Mouse (Mus musculus) retina, embryonic 14.5 days (tissue): ENCODE results near the gene Srcin1.

Source experiments
- DNase-seq: peaks from one replicate; pipeline ENCODE4 v3.0.0-alpha.2; 2015; ENCODE audit warnings: low spot score

The Srcin1 gene

DNA sequence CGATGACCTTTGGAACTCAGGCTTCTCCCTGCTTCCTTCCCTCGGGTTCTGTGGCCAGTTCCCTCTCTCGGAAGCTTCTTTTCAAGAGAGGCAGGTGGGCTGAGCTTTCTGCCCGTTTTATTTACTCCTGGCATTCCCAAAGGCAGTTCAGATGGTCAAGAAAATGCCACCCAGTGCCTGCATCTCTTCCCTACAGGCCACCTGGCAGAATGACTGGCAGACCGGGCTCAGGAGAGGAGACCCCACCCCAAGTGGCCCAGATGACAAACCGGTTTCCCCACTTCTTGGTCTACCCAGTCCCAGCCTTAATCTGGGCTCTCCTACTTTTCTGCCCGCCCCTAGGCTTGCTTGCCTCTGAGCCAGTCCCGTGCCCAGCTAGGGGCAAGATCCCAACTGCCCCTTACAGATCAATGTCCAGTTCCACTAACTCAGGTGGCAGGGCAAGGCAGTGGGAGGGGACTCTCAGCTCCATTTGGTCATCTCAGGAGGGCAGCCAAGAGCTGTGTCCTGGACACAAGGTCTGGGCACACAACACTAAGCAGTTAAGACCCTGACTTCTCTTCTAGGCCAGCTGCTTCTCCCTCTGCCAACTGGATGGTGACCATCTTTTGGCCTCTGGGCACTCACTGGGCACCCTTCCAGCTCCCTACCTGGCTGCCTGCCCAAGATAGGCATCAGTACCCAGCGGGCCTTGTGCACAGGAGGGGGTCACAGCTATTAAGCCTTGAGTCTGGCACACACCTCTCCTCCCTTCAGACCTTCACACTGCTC, at the start of gene Srcin1:
Srcin1 (minus strand) TSS at position 51 of the 771 bp plus-strand sequence.
- no peak for DNase-seq

DNA sequence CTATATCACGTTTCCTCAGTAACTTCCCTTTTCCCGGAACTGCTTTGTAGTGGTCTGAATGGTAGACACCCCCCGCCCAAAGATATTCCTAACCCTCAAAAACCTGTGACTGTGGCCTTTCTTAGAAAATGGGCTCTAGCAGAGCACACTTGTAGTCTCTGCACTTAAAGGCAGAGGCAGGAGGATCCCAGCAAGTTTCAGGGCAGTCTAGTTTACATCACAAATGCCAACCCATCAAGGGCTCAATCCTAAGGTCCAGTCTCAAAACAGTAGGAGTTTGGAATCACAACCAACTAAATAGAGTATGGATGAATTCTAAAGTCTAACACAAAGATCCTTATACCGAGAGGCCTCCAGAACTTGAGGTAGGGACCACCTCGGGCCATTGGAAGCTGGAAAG, 49.6 kb upstream of the Srcin1 start:
- DNase-seq = no peak

DNA sequence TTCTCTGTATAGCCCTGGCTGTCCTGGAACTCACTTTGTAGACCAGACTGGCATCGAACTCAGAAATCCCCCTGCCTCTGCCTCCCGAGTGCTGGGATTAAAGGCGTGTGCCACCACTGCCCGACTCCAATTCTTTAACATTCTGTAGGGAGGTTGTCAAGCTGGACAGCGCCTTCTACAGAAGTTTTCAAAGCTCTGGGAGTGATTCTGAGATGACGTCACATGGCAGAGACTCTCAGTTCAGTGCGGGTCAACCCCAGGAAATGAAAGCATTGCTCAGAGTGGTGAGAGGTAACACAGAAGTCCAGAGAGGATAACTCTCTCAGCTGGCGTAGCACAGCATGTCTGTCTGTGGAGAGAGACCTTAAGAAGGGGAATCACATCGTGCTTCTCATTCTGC, 47.2 kb upstream of the Srcin1 start:
- DNase-seq = no peak

DNA sequence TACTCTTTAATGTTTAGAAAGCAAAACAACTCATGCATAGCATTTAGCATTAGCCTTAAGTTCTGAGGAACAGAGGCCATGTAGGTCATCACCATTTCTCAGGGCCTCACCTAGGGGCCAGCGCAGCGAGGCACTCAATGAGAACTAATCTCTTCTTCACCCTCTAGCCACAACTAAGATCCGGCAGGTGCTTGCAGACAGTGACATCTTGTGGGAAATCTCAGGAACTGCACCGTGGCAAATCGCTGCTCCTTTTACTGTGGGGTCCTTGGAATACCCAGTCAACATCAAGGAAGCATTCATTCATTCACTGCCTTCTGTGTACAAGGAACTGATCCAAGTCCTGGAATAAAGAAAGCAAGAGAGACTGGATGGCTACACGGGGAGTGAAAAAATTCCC, 46.5 kb upstream of the Srcin1 start:
- peak; percentile 92 for DNase-seq

DNA sequence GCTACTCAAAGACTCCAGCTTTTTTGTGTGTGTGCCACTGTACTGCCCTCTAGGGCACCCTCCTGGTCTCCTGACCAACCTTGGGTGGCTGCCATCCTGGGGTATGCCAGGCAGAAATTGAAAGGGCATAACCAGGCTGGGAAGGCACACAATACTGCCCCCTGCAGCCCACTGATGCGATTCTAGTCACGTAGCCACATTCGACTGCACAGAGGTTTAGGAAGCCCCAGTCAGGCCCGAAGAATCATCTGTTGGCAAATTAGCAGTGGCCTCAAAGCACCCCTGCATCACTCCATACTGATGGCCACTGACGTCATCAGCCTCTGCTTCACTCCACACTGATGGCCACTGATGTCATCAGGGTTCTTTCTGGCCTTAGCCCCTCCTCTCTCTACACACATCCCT, 43.4 kb upstream of the Srcin1 start:
- peak; percentile 65 for DNase-seq

DNA sequence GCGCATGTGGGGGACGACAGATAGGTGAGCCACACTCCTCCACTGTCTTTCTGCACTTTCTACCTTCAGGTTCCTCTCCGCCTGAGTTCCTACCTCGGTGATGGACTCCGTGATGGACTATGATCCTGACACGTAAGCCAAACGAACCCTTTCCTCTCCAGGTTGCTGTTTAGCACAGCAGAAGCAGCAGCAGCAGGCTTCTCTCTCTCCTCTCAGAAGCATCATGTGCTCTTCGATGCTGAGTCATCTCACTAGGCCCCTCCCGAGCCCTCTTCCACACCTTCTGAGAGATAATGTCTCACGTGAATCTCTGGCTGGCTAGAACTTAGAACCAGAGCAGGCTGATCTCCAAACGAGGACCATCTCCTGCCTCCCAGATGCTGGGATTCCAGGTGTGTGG, 42.4 kb upstream of the Srcin1 start:
- DNase-seq = no peak

DNA sequence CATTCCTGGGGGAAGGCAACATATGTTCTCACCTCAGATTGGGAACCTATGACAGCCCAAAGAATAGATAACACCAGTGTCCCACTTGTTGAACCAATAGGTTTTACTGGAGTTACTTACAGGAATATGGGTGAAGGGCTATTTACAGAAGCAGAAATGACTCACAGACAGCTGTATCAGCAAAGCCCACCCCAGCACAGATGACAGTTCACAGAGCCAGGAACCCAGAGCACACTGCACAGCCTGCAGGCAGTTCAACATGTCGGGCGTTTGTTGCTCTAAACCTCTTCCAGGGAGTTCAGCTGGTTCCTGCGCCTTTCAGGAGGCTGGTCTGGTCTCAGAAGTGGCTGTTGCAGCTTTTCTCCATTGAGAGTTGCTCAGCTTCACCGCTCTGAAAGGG, 39.3 kb upstream of the Srcin1 start:
- DNase-seq = no peak

DNA sequence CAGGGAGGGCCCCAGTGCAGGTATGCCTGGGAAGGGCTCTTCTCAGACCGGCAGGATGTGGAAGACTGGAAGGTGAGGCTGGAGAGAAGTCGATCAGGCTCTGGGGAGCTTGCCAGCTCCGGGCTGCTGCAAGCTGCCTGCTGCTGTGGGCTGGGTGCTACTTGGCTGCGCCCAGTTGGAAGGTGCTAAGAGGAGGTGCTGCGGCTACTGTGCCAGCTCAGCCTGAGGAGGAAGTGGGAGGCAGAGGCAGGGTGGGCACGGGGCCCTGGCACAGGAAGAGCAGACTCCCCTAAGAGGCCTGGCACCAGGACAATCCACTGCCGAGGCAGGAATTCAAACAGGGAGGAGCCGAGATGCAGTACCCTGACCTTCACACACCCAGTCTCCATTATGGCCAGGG, 35.1 kb upstream of the Srcin1 start:
- no peak for DNase-seq

DNA sequence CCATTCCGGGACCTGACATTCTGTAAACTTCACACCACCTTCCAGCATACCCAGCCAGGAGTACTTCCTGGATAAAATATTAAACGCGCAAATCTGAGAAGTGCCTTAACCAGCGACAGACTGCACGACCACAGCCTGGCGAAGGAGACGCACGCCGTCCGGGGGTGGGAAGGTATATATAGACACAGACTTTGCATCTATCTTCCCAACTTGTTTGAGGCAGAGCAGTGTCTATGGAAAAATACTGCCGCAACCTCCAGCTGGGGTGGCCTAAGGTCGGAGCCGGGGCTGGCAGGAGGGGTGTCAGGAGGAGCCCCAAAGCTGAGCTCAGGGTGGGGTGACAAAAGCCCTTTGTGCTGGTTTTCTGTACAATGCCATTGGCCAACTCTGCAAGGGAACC, 33.8 kb upstream of the Srcin1 start:
- no peak for DNase-seq

DNA sequence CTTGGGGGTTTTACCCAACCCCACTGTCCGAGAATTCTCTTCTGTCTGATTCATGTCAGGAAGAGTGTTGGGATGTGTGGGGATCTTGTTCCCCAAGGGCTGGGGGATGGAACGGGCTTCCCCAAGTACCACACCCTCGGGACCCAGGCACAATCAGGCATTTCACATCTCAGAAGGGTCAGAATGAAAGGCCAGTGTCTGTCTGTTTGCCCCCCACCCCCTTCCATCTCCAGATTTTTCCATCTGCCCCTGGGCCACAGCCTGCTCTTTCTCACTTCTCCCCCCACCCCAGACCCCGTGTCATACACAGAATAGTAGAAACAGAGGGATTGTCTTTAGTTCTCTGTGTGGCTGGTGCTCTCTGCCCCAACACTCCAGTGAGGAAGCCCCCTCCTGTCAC, 32.9 kb upstream of the Srcin1 start:
- DNase-seq = no peak

DNA sequence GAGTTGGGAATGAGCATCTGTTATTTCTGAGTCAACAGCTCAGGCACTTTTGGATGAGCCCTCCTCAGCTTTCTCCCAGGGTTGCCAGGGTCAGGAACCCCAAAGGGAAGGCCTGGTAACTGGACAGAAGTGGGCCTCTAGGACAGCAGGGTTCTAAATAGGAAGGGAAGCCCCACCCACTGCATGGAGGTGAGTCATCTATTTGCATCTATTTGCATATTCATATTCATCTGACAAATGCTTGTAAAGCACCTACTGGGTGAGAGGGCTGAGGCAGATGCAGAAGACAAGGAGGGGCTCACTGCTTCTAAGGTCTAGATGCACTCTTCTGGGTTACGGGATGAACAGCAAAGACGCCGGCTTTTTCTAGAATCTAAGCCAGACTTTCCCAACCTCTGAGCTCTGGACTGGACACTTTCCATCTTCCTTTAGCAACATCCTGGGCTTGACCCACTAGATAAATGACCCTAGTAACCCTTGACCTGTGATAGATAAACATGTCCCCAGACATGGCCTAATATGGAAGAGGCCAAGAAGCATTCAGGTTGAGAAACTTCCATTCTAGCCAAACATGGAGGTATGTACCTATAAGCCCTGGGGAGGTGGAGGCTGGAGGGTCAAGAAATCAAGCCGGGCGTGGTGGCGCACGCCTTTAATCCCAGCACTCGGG, 31.2 kb upstream of the Srcin1 start:
- no peak for DNase-seq

DNA sequence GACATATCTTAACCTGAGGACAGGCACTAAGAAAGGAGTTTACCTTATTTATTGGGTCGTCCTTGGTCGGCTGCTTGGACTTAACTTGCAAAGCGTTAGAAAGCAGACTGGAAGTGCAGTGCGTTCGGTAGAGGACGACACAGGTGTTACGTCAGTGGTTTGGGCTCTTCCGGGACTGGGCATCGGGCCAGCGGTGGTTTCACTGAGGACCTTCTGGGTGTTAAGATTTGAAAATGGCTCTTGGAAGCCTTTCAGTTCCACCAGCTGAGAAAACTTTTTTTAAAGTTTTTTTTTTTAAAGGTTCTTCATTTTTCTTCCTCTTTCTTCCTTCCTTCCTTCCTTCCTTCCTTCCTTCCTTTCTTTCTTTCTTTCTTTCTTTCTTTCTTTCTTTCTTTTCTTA, 27.9 kb upstream of the Srcin1 start:
- DNase-seq = no peak

DNA sequence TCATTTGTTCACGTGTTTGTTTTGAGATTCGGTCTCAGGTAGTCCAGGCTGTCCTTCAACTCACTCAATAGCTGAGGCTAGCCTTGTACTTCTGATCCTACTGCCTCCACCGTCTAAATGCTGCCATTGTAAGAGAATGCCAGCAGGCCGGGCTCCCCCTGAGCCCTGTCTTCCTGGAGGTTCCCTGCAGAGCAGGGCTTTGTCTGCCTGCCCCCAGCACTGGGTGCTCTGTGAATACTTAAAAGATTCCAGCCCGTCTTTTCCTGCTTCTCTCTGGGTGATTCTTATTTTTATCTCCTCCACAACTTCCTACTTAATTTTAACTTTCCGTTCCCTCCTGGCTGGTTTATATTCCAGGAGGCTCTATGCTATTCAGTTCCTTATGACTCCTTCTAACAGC, 26.2 kb upstream of the Srcin1 start:
- no peak for DNase-seq

DNA sequence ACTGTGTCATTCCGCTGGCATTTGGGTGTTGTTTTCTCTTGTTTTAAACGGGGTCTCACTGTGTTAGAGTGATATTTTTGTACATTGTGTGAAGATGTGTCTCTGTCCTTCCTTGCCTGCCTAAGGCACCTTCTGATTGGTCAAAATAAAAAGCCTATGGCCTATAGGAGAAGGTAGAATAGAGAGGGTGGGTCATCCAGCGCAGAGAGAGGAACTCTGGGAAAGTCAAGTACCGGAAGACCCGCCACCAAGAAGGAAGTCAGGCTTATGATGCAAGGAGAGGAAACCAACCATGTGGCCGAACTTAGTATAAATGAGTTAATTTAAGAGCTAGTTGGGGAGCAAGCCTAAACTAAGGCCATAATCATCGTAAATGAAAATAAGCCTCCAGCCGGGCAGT, 23.1 kb upstream of the Srcin1 start:
- DNase-seq = no peak

DNA sequence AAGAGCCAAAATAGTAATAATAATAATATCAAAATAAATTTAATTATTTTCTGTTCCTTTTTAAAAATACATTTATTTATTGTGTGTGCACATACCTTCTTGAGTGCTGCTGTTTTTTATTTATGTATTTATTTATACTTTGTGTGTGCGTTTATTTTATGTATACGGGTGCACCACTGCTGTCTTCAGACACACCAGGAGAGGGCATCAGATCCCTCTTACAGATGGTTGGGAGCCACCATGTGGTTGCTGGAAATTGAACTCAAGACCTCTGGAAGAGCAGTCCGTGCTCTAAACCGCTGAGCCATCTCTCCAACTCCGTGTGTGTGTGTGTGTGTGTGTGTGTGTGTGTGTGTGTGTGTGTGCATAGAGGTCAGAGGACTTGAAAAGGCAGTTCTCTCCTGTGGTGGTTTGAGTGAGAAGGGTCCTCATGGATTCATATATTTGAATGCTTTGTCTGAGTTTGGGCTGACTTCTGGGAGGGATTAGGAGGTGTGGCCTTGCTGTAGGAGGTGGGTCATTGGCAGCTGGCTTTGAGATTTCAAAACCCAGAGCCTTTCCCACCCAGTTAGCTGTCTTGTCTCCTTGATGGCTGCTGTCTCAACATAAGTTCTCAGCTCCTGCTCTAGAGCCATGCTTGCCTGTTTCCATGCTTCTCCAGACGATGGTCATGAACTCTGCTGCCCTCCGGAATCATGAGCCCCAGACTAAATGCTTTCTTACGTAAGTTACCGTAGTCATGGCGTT, 22.1 kb upstream of the Srcin1 start:
- DNase-seq = no peak

DNA sequence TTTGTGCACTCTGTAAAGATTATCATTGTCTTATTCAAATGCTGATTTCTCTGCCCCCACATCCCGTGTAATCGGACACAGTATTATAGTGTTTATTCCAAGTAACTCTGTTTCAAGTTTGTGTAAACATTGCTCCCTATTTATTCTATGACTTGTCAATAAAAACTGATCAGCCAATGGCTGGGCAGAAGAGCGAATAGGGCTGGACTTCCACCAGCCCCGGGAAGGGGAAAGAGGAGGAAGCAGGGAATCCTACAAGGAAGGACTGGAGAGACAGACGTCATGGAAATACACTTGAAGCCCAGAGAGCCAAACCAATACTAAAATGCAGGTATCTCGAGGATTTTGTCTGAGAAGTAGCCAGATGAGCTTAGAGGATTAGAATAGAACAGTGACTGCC, 18.1 kb upstream of the Srcin1 start:
- no peak for DNase-seq

DNA sequence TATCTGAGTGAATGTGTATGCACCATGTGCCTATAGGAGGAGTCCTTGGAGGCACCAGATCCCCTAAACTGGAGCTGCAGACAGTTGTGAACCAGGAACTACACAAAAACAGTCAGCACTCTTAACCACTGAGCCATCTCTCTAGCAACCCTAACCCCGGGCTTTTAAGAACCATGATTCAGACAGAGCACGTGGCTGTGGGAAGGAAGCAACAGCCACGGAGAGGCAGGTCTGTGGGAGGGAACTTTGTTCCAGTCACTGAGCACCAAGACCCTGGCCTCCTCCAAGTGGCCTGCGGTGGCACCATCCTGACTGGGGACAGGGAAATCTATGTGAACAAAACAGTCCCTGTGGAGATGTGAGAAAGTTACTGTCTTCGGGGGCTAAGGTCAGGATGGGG, 15.9 kb upstream of the Srcin1 start:
- DNase-seq = peak; percentile 8

DNA sequence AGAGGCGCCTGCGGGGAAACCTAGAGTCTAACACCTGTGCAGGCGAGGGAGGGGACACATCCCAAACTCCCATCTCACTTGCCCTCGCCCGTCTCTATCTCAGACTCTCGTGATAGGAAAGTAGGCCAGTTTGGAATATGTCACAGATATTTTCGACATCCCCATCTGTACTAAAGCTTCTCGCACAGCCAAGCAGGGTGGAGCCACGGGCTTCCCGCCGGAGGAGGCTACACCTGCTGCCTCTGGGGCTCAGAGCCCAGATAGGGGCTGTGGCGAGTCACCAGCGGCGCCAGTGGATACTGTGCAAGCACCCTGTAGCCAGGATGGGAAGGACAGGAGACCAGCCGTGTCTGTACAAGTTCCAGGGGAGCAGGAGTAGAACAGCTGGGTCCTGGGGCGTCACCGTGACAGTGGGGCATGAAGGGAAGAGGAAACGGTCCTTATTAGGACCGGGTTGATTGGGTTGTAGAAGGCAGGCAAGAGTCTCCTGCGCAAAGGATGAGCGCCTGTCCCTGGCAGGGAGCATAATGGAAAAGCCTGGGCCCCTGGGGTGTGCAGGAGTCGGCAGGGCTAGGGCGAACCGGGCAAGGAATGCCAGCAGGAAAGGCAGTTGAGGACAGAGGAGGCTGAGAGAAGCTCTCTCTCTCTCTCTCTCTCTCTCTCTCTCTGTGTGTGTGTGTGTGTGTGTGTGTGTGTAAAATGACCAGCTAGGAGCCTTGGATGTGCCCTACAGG, 14.4 kb upstream of the Srcin1 start:
- no peak for DNase-seq

DNA sequence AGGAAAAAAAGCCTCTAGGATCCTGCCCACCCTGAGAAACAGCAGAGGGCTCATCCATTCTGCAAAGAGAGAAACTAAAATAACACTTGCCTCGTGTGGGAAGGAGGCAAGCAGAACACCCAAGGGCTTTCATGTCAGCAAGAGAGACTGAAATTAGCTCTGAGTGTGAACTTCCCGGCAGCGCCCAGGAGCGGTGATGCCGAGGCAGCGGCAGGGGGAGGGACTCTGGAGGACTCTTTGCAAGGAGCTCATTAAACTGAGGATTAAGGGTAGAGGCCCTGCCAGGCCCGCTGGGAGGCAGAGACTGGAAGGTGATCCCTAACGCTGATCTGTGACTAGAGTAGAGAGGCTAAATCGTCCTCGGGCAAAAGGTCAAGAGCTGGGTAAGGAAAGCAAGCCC, 13.2 kb upstream of the Srcin1 start:
- peak; percentile 48 for DNase-seq

DNA sequence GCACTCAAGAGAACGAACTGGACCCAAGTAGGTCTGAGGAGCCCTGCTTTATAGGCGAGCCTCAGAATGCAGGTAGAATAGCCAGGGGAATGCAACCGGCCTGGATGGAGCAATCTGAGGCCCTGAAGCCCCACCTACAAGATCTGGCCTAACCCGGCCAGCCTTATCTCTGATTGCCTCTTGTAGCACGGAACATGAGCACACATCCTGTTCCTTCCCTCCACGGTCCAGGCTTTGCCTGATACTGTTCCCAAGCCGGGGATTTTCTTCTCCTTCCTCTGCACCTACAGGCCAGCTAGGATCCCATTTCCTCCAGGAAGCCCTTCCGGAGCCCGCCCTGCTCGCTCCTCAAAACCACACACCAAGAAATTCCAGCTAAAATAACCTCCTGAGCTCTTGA, 9.9 kb upstream of the Srcin1 start:
- no peak for DNase-seq

DNA sequence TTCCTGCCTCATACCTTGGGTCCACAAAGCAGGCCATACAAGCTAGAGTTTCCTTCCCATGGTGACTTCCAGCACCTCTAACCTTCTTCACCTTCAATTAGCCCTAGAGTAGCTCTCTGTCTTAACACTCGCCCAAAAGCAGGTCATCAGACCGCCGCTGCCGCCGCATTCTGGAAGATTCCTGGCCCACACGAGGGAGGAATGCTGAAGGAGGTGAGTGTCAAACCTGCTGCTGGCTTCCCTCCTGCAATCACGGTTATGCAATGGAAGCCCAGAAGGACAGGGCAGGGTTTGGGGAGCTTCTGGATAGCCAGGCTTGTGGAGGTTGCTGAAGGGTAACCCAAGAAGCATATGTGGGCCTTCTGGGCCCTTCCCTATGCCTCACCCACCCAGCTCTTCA, 8.5 kb upstream of the Srcin1 start:
- no peak for DNase-seq

DNA sequence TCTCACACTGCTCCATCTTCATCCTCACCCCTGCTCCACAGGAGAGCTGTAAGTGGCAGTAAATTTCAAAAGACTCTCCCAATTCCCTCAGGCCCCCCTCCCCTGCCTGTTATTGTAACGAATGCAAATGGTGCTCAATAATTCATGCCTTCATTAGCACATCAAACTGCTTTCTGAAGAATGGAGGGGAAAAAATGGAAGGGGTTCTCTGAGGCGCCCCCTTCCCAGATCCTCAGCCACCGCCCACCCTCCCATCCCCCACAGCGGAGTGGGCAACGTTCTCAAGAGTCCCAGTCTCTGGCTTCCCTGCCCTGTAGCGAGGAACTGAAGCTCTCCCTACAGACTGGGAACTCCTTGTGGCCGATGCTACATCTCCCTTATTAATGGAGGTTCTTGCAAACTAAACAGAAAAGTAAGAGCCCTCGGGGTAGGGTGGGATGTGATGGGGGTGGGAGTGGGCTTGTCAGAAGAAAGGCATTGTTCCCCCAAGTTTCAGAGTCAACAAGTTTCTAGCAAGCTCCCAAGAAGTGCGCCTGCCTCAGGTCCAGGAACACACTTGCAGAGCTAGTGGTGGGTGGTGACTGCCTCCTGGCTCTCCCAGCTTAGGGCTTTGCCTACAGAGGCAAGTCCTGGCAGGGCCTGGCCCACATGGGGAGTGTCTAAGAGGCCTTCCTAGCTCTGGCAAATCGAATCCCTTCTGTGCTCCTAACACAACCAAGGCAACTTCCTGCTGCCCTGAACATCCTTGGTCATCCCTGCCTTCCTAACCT, 3.3 kb upstream of the Srcin1 start:
- DNase-seq = no peak
